Mouse (Mus musculus) limb, embryonic 15.5 days (tissue): Measurements from ENCODE around the gene Lepr. TPM values are rescaled to one million over a fixed set of nuclear protein-coding genes. Genes with fewer than 3 reads are reported as not detected.

ENCODE experiments used
- ATAC-seq: fragments of 200-750 bp; cut with Nextera tagmentation; 2 replicates; pipeline ENCODE4 v1.8.0; 2017; ENCODE audit warnings: low read depth, moderate TSS enrichment; ENCODE audit not compliant: insufficient number of reproducible peaks, low FRiP score, low TSS enrichment
- H3K27ac ChIP-seq: fragments of 300-500 bp; sonication (generic); 2 replicates; pipeline ENCODE4 v1.5.1; 2015; ENCODE audit warnings: moderate library complexity, mild to moderate bottlenecking, inconsistent platforms
- H3K27me3 ChIP-seq: fragments of 300-500 bp; sonication (generic); 2 replicates; pipeline ENCODE4 v1.6.1; 2015; ENCODE audit warnings: inconsistent platforms
- H3K36me3 ChIP-seq: fragments of 300-500 bp; sonication (generic); 2 replicates; pipeline ENCODE4 v1.6.1; 2015; ENCODE audit warnings: inconsistent platforms
- H3K4me1 ChIP-seq: fragments of 300-500 bp; sonication (generic); 2 replicates; pipeline ENCODE4 v1.6.1; 2015; ENCODE audit warnings: inconsistent platforms
- H3K4me2 ChIP-seq: fragments of 300-500 bp; sonication (generic); 2 replicates; pipeline ENCODE4 v1.6.1; 2015; ENCODE audit warnings: mild to moderate bottlenecking, inconsistent platforms
- H3K4me3 ChIP-seq: fragments of 300-500 bp; sonication (generic); 2 replicates; pipeline ENCODE4 v1.5.1; 2015; ENCODE audit warnings: mild to moderate bottlenecking, inconsistent platforms
- H3K9ac ChIP-seq: fragments of 300-500 bp; sonication (generic); 2 replicates; pipeline ENCODE4 v1.6.1; 2015; ENCODE audit warnings: inconsistent platforms
- H3K9me3 ChIP-seq: fragments of 300-500 bp; sonication (generic); 2 replicates; pipeline ENCODE4 v1.6.1; 2016; ENCODE audit warnings: inconsistent platforms
- WGBS: fragments of 180-500 bp; shearing (Covaris S2); methylation state at CpG from one replicate; pipeline ENCODE4 v1.1.7; 2015; 5-methylcytosine and 5-hydroxymethylcytosine counted together
- polyA plus RNA-seq: library from polyadenylated mRNA; unstranded; fragments of >200 nt; fragmentation: Nextera tagmentation; extraction: Ambion mirVana; gene quantifications from 2 replicates; pipeline ENCODE4 v1.2.1, GENCODE M21; 2015

Gene Lepr
- 19.1 and 21.4 TPM in 2 replicates for polyA plus RNA-seq

DNA sequence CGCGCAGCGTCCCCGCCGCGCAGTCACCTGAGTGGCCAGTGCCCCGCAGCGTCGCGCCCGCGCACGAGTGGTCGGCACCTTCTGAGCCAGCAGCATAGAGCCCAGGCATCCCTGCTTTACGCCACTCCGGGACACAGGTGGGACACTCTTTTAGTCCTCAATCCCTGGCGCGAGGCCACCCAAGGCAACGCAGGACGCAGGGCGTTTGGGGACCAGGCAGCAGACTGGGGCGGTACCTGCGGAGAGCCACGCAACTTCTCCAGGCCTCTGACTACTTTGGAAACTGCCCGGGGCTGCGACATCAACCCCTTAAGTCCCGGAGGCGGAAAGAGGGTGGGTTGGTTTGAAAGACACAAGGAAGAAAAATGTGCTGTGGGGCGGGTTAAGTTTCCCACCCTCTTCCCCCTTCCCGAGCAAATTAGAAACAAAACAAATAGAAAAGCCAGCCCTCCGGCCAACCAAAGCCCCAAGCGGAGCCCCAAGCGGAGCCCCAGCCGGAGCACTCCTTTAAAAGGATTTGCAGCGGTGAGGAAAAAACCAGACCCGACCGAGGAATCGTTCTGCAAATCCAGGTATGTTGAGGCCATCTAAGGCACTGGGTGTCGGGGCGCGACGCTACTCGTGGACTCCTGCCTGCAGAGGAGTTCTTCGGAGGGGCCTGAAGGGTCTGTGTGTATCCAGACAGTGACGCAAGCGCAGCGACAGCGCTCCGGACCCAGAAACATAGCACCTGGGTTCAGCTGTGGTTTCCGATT, at the start of gene Lepr:
TSS of gene Lepr (plus strand) at position 38 of the 755 bp plus-strand sequence.
- ATAC-seq: peak; percentile 52; the same call in 1 of the 2 replicates
- Histone ChIP-seq H3K9ac (peak within 1 kb of the TSS; percentile 44), H3K9me3 (no peaks in the 10 kb centered on the region), H3K4me3 (peak within 1 kb of the TSS; percentile 51), H3K27me3 (no peaks in the 10 kb centered on the region), H3K36me3 (no peaks in the 10 kb centered on the region), H3K4me2 (peak within 1 kb of the TSS; percentile 92), H3K27ac (0 out of 2 replicates have a peak within 1 kb of the TSS, but pooled peaks have one; percentile 29), H3K4me1 (peaks cover 17% of the 10 kb centered on the region)
- WGBS: under 1% methylated on average over 50 of the region's 50 CpGs

DNA sequence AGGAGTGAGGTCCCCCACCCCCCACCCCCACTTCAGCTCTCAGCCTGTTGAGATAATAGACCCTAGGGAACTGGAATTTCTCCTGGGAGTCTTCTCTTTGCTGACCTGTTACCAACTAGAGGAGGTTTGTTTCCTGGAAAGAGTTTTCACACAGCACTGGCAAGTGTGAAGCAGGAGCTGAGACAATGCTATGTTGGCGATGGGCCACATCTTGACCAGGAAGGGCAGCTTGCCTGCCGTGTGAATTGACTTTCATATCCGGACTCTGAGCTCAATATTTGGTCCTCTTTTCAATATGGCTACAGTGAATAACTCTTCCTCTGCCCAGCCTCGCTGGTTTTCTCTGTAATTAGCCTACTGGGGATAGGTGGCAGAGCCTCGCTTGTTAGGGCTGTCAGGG, 48.0 kb upstream of the Lepr start:
- Histone ChIP-seq H3K9ac (no peak overlapping the region), H3K4me3 (no peak overlapping the region), H3K4me2 (no peak overlapping the region), H3K4me1 (no peaks in the 10 kb centered on the region), H3K27ac (no peak overlapping the region), H3K9me3 (no peaks in the 10 kb centered on the region), H3K36me3 (no peaks in the 10 kb centered on the region), H3K27me3 (no peaks in the 10 kb centered on the region)
- ATAC-seq: no peak
- 63% methylated on average over 5 of the region's 5 CpGs for WGBS

DNA sequence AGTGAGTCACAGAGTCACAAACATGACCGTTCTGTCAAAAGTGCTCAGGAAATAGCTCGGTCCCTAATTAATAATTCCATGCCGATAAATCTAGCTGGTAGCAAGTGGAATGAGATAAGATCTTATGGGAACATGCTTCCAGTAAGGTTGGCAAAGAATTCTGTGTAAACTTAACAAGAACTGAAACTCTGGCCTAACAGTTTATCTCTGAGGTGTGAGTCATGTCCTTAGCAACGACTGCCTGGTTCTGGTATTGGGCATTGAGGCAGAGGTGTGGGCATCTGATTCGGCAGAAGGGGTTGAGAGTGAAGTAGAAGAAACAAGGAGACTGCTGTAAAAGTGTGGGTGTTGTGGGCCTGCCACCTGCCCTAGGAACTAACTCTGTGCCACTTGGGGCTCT, 47.4 kb upstream of the Lepr start:
- Histone ChIP-seq H3K27ac (no peak overlapping the region), H3K4me3 (no peak overlapping the region), H3K9ac (no peak overlapping the region), H3K27me3 (no peaks in the 10 kb centered on the region), H3K4me2 (no peak overlapping the region), H3K9me3 (no peaks in the 10 kb centered on the region), H3K36me3 (no peaks in the 10 kb centered on the region), H3K4me1 (no peaks in the 10 kb centered on the region)
- 75% methylated on average over 5 of the region's 5 CpGs for WGBS
- no peak for ATAC-seq

DNA sequence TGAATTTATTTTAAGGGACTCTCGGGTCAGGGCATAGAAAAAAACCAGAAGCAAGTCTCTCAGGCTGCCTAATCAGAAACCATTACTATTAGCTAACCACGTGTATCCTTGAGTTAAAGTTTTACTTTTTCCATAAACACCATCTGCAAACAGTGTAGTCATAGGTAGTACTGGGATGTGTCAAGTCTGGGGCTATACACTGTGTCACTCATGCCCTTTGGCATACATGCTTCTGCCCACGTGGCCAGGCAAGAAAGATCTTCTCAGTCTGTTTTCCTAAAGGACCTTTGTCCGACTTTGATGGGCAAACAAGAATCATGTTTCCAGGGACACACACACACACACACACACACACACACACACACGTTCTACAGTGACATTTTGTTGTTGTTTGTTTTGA, 42.4 kb upstream of the Lepr start:
- ATAC-seq: no peak
- Histone ChIP-seq H3K27ac (no peak overlapping the region), H3K9ac (no peak overlapping the region)

DNA sequence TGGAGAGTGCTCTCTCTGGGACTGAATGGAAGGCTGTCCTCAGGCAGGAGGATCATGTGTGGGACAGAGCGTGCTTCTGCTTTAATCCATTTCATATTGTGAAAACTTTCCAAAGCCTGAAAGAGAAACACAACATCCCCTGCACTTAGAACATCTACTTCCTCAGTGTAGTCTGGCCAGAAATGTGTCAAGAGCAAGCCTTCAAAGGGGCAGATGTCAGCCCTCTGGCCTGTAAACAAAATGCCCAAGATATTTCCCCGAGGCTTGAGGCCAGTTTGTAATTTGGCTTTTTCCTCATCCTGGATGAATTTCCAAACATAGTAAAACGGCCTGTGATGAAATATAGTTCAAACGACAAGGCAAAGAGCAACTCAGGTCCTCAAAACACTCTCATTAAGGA, 41.5 kb upstream of the Lepr start:
- no peak overlapping the region for H3K9ac ChIP-seq
- H3K4me2 ChIP-seq: no peak overlapping the region
- H3K4me3 ChIP-seq: no peak overlapping the region
- H3K4me1 ChIP-seq: no peaks in the 10 kb centered on the region
- no peak overlapping the region for H3K27ac ChIP-seq
- no peaks in the 10 kb centered on the region for H3K36me3 ChIP-seq
- no peaks in the 10 kb centered on the region for H3K9me3 ChIP-seq
- no peaks in the 10 kb centered on the region for H3K27me3 ChIP-seq
- no peak for ATAC-seq
- 45% methylated on average over 4 of the region's 4 CpGs for WGBS

More for the DNA sequence above, 42.4 kb upstream of the Lepr start:
- no peaks in the 10 kb centered on the region for H3K27me3 ChIP-seq
- no peak overlapping the region for H3K4me2 ChIP-seq
- no peaks in the 10 kb centered on the region for H3K9me3 ChIP-seq
- no peak overlapping the region for H3K4me3 ChIP-seq
- no peaks in the 10 kb centered on the region for H3K36me3 ChIP-seq
- no peaks in the 10 kb centered on the region for H3K4me1 ChIP-seq
- WGBS: 79% methylated on average over 5 of the region's 5 CpGs

DNA sequence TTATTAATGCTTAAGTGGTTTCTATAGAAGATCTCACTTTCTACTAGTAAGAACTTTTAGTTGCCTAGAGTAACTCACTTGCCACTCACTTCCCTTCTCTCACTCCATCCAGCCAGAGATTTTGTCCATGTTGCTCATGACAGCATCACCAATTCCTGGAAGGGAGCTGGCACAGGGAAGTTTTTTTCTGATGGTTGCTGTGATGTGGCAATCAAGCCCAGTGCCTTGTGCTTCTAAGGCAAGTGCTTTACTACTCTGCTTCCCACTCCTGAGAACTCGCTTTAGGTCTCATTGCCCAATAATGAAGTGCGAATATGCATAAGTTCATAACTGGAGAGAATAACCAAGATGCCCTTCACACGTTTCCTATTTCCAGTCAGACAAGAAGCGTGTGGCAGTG, 34.6 kb upstream of the Lepr start:
- H3K9me3 ChIP-seq: no peaks in the 10 kb centered on the region
- no peak overlapping the region for H3K9ac ChIP-seq
- no peak overlapping the region for H3K27ac ChIP-seq
- WGBS: 91% methylated on average over 4 of the region's 4 CpGs
- no peak overlapping the region for H3K4me2 ChIP-seq
- no peaks in the 10 kb centered on the region for H3K36me3 ChIP-seq
- no peak overlapping the region for H3K4me3 ChIP-seq
- no peaks in the 10 kb centered on the region for H3K4me1 ChIP-seq
- ATAC-seq: no peak
- no peaks in the 10 kb centered on the region for H3K27me3 ChIP-seq

DNA sequence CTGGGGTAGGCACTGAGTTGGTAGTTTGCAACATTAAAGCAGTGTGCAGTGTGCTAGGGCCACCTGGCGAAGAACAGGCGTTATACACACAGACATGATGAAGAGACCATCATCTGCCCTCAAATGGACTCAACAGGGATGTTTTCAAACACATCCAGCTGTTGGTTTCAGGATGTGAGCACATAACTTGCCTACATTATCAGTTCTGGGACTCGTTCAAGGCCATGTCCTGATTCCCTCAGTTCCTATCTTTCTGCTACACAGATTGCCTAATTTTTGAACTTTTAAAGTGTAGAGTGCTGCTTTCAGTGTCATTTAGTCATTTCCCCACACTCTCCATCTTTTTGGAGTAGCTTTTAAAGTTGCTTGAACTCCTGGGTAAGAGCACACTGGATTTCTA, 34.1 kb upstream of the Lepr start:
- no peaks in the 10 kb centered on the region for H3K27me3 ChIP-seq
- no peaks in the 10 kb centered on the region for H3K36me3 ChIP-seq
- H3K27ac ChIP-seq: no peak overlapping the region
- H3K4me3 ChIP-seq: no peak overlapping the region
- WGBS: 84% methylated on average over 3 of the region's 3 CpGs
- H3K4me2 ChIP-seq: no peak overlapping the region
- H3K9me3 ChIP-seq: no peaks in the 10 kb centered on the region
- H3K9ac ChIP-seq: no peak overlapping the region
- H3K4me1 ChIP-seq: no peaks in the 10 kb centered on the region
- ATAC-seq: no peak

DNA sequence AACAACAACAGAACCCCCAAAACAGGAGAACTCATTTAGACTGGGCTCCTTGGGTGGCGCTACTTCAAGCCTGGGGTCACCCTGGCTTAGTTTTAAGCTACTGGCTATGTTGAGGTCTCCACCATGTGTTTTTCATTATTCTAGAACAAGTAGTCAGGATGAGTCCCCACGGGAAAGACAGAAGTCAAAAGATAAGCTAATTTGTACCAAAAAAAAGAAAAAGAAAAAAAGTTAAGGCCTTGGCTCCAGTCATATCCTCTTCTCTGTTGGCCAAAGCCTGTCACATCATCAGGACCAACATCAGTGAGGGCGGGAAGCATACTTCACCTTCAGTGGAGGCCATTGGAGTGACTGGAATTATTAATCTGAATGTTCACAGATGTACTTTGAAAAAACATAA, 32.4 kb upstream of the Lepr start:
- Histone ChIP-seq H3K9me3 (no peaks in the 10 kb centered on the region), H3K27ac (no peak overlapping the region), H3K36me3 (no peaks in the 10 kb centered on the region), H3K9ac (no peak overlapping the region), H3K4me1 (0 out of 2 replicates have a peak, but pooled peaks cover 5% of the 10 kb centered on the region), H3K4me2 (no peak overlapping the region), H3K4me3 (no peak overlapping the region), H3K27me3 (no peaks in the 10 kb centered on the region)
- no peak for ATAC-seq
- 73% methylated on average over 3 of the region's 3 CpGs for whole genome bisulfite sequencing

DNA sequence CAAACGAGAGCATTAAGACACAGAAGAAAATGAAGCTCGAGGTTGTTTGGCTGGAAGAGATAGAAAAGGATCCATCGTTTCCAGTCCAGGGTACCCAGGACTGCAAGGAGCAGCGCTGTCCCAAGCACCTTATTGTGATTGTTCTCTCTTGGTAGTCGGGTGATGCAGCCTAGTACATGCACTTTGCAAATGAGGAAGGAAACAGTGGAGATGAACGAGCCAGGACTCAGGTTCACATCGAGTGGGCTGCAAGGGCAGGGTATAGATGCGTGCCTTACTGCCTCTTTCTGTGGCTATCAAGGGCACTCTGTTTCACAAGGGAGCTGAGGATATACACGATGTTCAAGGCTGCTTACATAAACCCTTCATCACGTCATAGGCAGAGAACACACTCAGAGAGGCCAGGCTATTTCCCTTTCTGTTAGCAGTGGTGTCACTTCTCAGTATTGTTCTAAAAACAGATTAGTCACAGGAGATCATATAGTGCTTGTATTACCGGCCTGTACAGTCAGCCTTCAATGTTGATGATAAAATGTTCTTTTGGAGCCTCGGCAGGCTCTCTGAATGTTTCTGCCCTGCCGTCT, 30.9 kb upstream of the Lepr start:
- Histone ChIP-seq H3K9ac (no peak overlapping the region), H3K4me3 (no peak overlapping the region), H3K27me3 (no peaks in the 10 kb centered on the region), H3K27ac (no peak overlapping the region), H3K36me3 (no peaks in the 10 kb centered on the region), H3K4me2 (no peak overlapping the region), H3K4me1 (0 out of 2 replicates have a peak, but pooled peaks cover 5% of the 10 kb centered on the region), H3K9me3 (no peaks in the 10 kb centered on the region)
- 74% methylated on average over 13 of the region's 13 CpGs for WGBS
- no peak for ATAC-seq

DNA sequence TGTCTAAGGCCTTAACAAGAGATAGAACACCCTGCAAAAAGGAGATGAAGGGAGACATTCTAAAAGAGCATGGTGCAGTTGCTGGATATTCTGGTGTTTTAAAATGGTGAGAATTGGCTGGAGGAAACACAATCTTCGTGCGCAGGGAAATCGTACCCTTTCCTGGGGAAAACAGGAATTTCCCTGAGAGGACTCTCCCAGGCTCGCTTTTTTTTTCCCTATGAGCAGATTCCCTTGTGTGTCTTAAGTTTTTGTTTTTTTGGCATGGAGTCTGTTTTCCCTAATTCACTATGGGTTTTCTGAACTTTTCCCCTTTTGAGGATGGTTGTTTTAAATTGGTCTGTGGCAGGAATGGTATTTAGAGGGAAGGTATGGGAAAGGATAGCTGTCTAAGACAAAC, 28.0 kb upstream of the Lepr start:
- no peak for ATAC-seq
- H3K27ac ChIP-seq: peak overlapping the region; percentile 57; the same call in 1 of the 2 replicates

DNA sequence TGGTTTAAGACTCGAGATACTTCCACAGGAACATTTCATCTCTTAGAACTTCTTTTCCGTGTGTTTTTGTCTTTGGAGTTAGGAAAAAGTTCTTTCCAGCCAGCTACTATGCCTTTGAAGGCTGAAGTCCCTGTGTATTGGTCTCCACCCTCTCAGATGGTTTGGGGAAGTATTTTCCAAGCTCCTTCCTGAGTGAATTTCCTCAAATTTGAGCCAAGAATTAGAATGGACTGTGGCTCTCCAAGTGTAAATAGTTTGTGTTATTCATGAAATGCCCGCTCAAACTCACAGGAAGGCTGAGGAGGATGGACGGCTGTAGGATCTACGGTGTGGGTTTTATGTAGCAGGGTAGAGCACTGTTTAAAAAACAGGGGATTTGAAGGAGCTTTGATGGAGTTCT, 27.6 kb upstream of the Lepr start:
- no peak overlapping the region for H3K9ac ChIP-seq
- no peaks in the 10 kb centered on the region for H3K36me3 ChIP-seq
- WGBS: 53% methylated on average over 5 of the region's 5 CpGs
- ATAC-seq: no peak
- H3K4me1 ChIP-seq: 0 out of 2 replicates have a peak, but pooled peaks cover 5% of the 10 kb centered on the region
- H3K27me3 ChIP-seq: no peaks in the 10 kb centered on the region
- H3K4me2 ChIP-seq: no peak overlapping the region
- H3K27ac ChIP-seq: peak overlapping the region; percentile 57; the same call in 1 of the 2 replicates
- H3K9me3 ChIP-seq: no peaks in the 10 kb centered on the region
- no peak overlapping the region for H3K4me3 ChIP-seq

More for the DNA sequence above, 28.0 kb upstream of the Lepr start:
- no peak overlapping the region for H3K9ac ChIP-seq
- no peaks in the 10 kb centered on the region for H3K9me3 ChIP-seq
- H3K27me3 ChIP-seq: no peaks in the 10 kb centered on the region
- WGBS: 76% methylated on average over 4 of the region's 4 CpGs
- no peaks in the 10 kb centered on the region for H3K36me3 ChIP-seq
- no peak overlapping the region for H3K4me2 ChIP-seq
- 0 out of 2 replicates have a peak, but pooled peaks cover 5% of the 10 kb centered on the region for H3K4me1 ChIP-seq
- no peak overlapping the region for H3K4me3 ChIP-seq

DNA sequence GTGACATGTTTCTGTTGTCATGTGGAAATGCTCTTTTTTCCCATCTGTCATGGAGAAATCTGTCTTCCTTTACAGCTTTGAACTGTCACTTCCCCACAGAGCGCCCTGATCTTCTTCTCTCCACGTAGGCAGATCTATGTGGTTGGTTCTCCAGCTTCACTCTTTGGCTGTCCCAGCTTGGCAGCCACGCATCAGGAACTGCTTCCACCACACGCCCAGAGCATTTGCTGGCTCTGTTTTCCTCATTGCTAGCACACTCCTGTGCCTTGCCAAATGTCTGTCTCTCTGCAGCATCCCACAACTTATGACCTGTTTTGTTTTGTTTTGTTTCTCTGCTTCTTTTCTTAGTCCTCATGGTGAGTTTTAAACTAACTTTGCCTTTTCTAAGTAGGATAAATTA, 24.3 kb upstream of the Lepr start:
- WGBS: 62% methylated on average over 4 of the region's 4 CpGs
- no peaks in the 10 kb centered on the region for H3K36me3 ChIP-seq
- H3K4me1 ChIP-seq: 0 out of 2 replicates have a peak, but pooled peaks cover 5% of the 10 kb centered on the region
- no peak overlapping the region for H3K4me3 ChIP-seq
- no peak for ATAC-seq
- no peak overlapping the region for H3K9ac ChIP-seq
- H3K9me3 ChIP-seq: no peaks in the 10 kb centered on the region
- H3K27me3 ChIP-seq: no peaks in the 10 kb centered on the region
- no peak overlapping the region for H3K27ac ChIP-seq
- no peak overlapping the region for H3K4me2 ChIP-seq
